Mouse (Mus musculus) retina, adult 2 months (tissue): Measurements from ENCODE around the gene Srgap1.
"Not testable (repeated sequence)": the region's sequence is repeated elsewhere in the genome, so short reads cannot be mapped to it uniquely, and the experiment has no call there.

Experiments
- DNase-seq: peaks from one replicate; pipeline ENCODE4 v3.0.0-alpha.2; 2012; ENCODE audit warnings: low read depth, low spot score

The Srgap1 gene

DNA sequence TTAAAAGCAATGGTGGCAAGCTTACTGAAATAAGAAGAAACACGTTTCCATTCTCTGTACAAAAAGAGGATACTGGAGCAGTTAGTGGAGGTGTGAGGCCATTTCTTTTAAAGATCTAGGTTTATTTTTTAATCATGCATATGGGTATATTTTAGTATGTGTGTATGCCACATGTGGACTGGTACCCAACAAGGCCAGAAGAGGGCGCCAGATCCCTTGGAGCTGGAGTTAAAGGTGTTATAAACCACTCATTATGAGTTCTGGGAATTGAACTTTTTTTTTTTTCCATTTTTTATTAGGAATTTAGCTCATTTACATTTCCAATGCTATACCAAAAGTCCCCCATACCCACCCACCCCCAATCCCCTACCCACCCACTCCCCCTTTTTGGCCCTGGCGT, 279.8 kb downstream of the Srgap1 start:
- DNase-seq = not testable (repeated sequence)

GRCm38 (mm10) chr10:121765174-121766057, 281.7 kb downstream of the Srgap1 start:
- DNase-seq = no peak

DNA sequence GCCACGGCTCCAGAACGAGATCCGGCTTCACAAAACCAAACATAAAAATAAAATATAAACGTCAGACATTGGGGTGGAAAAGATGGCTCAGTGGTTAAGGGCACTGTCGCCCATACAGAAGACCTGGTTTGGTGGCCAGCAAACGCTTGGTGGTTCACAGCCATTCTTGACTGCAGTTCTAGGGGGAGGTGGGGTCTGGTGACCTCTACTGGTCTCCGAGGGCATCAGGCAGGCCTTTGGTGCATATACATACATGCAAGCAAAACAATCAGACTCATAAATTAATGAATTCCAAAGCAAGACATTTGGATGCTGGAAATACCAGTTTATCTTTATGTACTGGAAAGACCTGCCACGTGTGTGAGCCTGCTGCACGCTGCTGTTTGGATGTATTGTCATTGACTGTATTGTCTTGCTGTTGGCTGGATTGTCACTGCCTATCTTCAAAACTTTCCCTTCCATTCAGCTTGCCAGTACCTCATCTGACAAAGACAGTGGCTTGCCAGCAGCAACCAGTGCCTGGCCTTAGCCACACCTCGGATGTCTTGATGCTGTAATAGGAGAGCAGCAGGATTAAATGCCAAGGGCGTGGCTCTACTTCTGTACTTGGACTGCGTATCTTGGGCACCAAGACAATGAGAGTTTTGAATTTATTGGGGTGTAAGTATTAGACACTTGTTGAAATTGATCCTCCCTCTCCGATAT, 282.5 kb downstream of the Srgap1 start:
- DNase-seq = no peak

GRCm38 (mm10) chr10:121763191-121763590, 283.9 kb downstream of the Srgap1 start:
- no peak for DNase-seq

- no peak for DNase-seq
Observed at GRCm38 (mm10) chr10:121762141-121762540, 285.0 kb downstream of the Srgap1 start.

DNA sequence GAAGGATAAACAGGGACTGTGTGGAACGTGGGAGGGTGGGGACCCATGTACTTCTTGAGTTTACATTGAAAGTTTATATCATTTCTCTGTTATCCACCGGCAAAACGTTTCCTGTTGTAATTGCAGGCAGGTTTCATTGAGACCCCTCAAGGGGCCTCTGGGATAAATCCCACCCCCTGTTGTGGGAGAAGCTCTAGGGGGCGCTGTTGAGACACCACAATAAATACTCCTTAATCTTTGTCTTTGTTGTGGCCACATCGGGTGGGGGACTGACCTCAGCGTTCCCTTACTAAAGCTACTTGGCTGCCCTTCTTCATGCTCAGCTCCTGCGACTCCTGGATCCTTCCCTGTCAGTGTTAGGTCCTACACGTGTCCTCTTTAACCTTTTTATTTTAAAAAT, 288.0 kb downstream of the Srgap1 start:
- no peak for DNase-seq

DNA sequence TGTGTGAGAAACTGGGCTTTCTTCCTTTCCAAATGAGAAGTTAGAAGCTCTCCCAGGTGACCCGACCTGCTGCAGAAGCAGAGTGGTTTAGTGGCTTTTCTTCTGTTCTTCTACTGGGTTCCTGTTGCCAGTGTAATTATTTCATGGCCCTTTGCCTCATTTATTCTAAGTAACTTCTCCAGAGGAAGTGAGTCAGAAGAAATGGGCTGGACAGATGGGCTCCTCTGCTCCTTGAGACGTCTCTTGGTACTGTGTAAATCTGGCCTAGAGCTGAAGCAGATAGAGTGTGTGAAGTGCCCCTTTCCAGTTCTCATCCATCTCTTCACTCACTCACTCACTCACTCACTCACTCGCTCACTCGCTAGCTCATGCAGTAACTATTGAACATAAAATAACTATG, 290.4 kb downstream of the Srgap1 start:
- DNase-seq = no peak

GRCm38 (mm10) chr10:121755822-121756221, 291.3 kb downstream of the Srgap1 start:
- DNase-seq = no peak

GRCm38 (mm10) chr10:121754237-121754636, 292.9 kb downstream of the Srgap1 start:
- DNase-seq = no peak

DNA sequence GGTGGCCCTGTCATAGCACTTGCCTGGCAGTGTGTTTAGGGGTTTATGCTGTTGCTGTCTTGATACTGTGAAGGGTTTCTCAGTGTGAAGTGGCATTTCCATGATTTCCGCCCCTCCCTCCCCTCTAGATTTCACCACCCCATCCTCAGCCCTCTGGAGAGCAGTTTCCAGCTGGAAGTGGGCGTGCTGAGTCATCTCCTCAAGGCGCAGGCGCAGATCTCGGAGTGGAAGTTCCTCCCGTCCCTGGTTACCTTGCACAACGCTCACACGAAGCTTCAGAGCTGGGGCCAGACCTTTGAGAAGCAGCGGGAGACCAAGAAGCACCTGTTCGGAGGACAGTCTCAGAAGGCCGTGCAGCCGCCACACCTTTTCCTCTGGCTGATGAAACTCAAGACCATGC, 296.9 kb downstream of the Srgap1 start:
- DNase-seq = no peak

- no peak for DNase-seq
Observed at GRCm38 (mm10) chr10:121742336-121742735, 304.8 kb downstream of the Srgap1 start.

- peak; percentile 70 for DNase-seq
Observed at GRCm38 (mm10) chr10:121739548-121740505, 307.3 kb downstream of the Srgap1 start, which contains the start of gene BC048403. Gene BC048403, plus strand, starts transcription at chr10:121739937.

DNA sequence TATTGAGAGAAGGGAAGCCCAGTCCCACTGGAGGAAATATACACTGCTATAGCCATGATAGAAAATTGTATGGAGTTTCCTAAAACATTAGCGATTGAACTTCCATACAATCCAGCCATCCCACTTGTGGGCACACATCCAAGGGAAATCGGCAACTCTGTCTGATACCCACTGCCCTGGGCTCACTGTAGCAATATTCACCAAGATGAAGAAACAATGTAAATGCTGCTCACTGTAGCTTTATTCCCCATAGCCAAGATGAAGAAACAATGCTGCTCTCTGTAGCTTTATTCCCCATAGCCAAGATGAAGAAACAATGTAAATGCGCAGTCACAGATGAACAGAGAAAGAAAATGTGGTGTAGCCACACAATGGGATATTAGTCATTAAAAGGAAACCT, 309.9 kb downstream of the Srgap1 start:
- DNase-seq = no peak

DNA sequence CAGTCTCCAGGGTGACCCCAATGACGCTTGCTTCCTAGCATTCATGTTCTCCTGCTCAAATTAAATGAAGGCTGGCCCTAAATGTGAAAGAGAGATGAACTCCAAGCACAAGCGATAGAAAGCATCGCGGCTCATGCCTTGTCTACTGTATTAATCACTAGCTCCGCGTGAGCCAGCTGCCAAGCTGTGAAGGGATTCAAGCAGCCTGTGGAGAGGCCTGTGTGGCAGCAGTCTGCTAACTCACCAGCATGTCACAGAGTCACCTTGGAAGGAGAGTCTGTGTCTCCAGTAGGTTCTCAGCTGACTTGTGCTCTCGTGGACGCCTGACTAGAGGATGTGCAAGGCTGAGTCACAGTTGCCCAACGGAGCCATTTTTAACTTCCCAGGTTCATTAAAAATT, 314.6 kb downstream of the Srgap1 start:
- no peak for DNase-seq

- no peak for DNase-seq
Observed at GRCm38 (mm10) chr10:121731048-121731725, 315.9 kb downstream of the Srgap1 start.
